Mouse (Mus musculus) right cerebral cortex, postnatal 36 days (tissue): ENCODE results near the gene Hipk1.
"Not testable (repeated sequence)": the region's sequence is repeated elsewhere in the genome, so short reads cannot be mapped to it uniquely, and the experiment has no call there.

Source experiments
- DNase-seq, 2 experiments: peaks; one replicate each; pipeline ENCODE4 v3.0.0; 2022; ENCODE audit warnings: low spot score in 2 of 2, mixed read lengths in 1 of 2

Gene Hipk1

GRCm38 (mm10) chr3:103792566-103792965 is 1.2 kb upstream of the Hipk1 start:
- DNase-seq: no peak

- DNase-seq: not testable (repeated sequence)
Observed at GRCm38 (mm10) chr3:103792111-103792406, 696 bp upstream of the Hipk1 start.

GRCm38 (mm10) chr3:103790346-103791145 is 817 bp downstream of the Hipk1 start:
- no peak for DNase-seq

GRCm38 (mm10) chr3:103789891-103790345 is 1.4 kb downstream of the Hipk1 start:
- DNase-seq: peak in 1 of 2 experiments; percentile 16

- DNase-seq: no peak
Observed at GRCm38 (mm10) chr3:103789096-103789495, 2.3 kb downstream of the Hipk1 start.

GRCm38 (mm10) chr3:103787225-103787624 is 4.1 kb downstream of the Hipk1 start:
- DNase-seq: no peak

- DNase-seq: no peak
Observed at GRCm38 (mm10) chr3:103782844-103783609, 8.3 kb downstream of the Hipk1 start.

- no peak for DNase-seq
Observed at GRCm38 (mm10) chr3:103780777-103781176, 10.6 kb downstream of the Hipk1 start.

GRCm38 (mm10) chr3:103780271-103780670 is 11.1 kb downstream of the Hipk1 start:
- peak in 1 of 2 experiments; percentile 45 for DNase-seq

GRCm38 (mm10) chr3:103779183-103779582 is 12.2 kb downstream of the Hipk1 start:
- no peak for DNase-seq

- no peak for DNase-seq
Observed at GRCm38 (mm10) chr3:103778660-103779059, 12.7 kb downstream of the Hipk1 start.

GRCm38 (mm10) chr3:103777940-103778339 is 13.4 kb downstream of the Hipk1 start:
- DNase-seq: no peak

GRCm38 (mm10) chr3:103774009-103774408 is 17.4 kb downstream of the Hipk1 start:
- no peak for DNase-seq

- no peak for DNase-seq
Observed at GRCm38 (mm10) chr3:103773508-103773907, 17.9 kb downstream of the Hipk1 start.

GRCm38 (mm10) chr3:103772846-103773245 is 18.5 kb downstream of the Hipk1 start:
- no peak for DNase-seq

GRCm38 (mm10) chr3:103771531-103772130 is 19.7 kb downstream of the Hipk1 start:
- DNase-seq: no peak

GRCm38 (mm10) chr3:103766789-103767188 is 24.6 kb downstream of the Hipk1 start:
- DNase-seq: no peak

GRCm38 (mm10) chr3:103759261-103759970 is 31.9 kb downstream of the Hipk1 start:
- no peak for DNase-seq

- no peak for DNase-seq
Observed at GRCm38 (mm10) chr3:103758456-103758855, 32.9 kb downstream of the Hipk1 start.

GRCm38 (mm10) chr3:103756920-103757319 is 34.4 kb downstream of the Hipk1 start:
- DNase-seq: no peak

- no peak for DNase-seq
Observed at GRCm38 (mm10) chr3:103755351-103755750, 36.0 kb downstream of the Hipk1 start.

- DNase-seq: no peak
Observed at GRCm38 (mm10) chr3:103751558-103751957, 39.8 kb downstream of the Hipk1 start.
